ENCODE assay signal across 9 mouse cellular contexts in the genomic region with DNA sequence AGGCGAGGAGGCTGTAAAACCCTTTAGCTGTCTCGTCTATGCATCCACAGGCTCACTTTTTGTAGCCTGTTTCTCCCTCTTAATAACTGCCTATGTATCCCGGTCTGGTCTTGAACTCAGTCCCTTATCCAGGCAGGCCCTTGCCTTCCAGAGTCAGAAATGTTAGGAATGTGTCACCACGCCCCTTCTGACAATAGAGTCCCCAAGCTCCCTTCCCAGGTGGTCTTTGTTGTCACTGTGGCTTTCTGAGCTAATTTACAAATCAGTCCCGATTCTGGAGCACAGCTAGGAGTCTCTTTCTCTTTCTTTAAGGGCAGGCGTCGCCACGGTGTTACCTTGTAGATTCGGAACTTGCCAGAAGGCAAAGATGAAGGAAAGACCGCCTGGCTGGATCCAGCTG. TPM values are rescaled to one million over a fixed set of nuclear protein-coding genes. Genes with fewer than 3 reads are reported as not detected.
A peak's percentile ranks its signal among the peaks of the same experiment; 100 is the strongest.
DNase-seq lines count a peak whose midpoint lies in the region; ATAC-seq and TF ChIP-seq lines count a peak whose summit lies in the region.
"Had no signal": no experiment of that assay in that cellular context is flagged by ENCODE, and none has a peak within 500 bp of the region (broad histone marks: within the 10 kb centered on the region; RNA-seq: fewer than 3 reads in every experiment).

No protein-coding gene starts in this region.

- H3K4me3 ChIP-seq in lung, postnatal 0 days (ENCODE audit: low read depth, low read length) = no peak overlapping the region
- no peak overlapping the region; the same call in 1 of the 2 replicates for H3K4me3 ChIP-seq in forebrain, embryonic 11.5 days (ENCODE audit: low read depth, low read length)
- H3K4me3 ChIP-seq in limb, embryonic 14.5 days (replicated peaks; ENCODE audit: low read length) = peak overlapping the region; percentile 60
- H3K4me3 ChIP-seq in stomach, postnatal 0 days (ENCODE audit: low read depth, low read length) = no peak overlapping the region

- no peak for TF ChIP-seq EP300 in lung, postnatal 0 days (IDR thresholded peaks at IDR 0.05)
- TF ChIP-seq EP300 in stomach, postnatal 0 days (optimal IDR thresholded peaks at IDR 0.05) = no peak

- 16% methylated on average over 10 of the region's 10 CpGs for WGBS in lung, postnatal 0 days
- WGBS in forebrain, embryonic 11.5 days = 3% methylated on average over 10 of the region's 10 CpGs
- WGBS in limb, embryonic 14.5 days = 6% methylated on average over 10 of the region's 10 CpGs
- 14% methylated on average over 10 of the region's 10 CpGs for WGBS in stomach, postnatal 0 days

- no peak for TF ChIP-seq POLR2A in limb, embryonic 14.5 days (IDR thresholded peaks at IDR 0.05; ENCODE audit: borderline replicate concordance, extremely low read depth, insufficient read depth, insufficient read length)

- no peaks in the 10 kb centered on the region for H3K9me3 ChIP-seq in lung, postnatal 0 days (ENCODE audit: low read length)
- H3K9me3 ChIP-seq in forebrain, embryonic 11.5 days (ENCODE audit: control insufficient read depth, low read length) = no peaks in the 10 kb centered on the region
- H3K9me3 ChIP-seq in limb, embryonic 14.5 days (ENCODE audit: control insufficient read depth, low read length) = no peaks in the 10 kb centered on the region
- no peaks in the 10 kb centered on the region for H3K9me3 ChIP-seq in stomach, postnatal 0 days (ENCODE audit: control insufficient read depth, low read length)

- ATAC-seq in lung, postnatal 0 days = no peak
- ATAC-seq in forebrain, embryonic 11.5 days (replicated peaks; ENCODE audit: low FRiP score) = no peak
- no peak for ATAC-seq in limb, embryonic 14.5 days (ENCODE audit: low FRiP score, low read depth)
- no peak for ATAC-seq in stomach, postnatal 0 days (ENCODE audit: low FRiP score, low TSS enrichment)

- H3K27me3 ChIP-seq in lung, postnatal 0 days (replicated peaks; ENCODE audit: insufficient read depth, low read length) = no peaks in the 10 kb centered on the region
- no peaks in the 10 kb centered on the region for H3K27me3 ChIP-seq in forebrain, embryonic 11.5 days (ENCODE audit: control insufficient read depth, insufficient read depth, low read length)
- H3K27me3 ChIP-seq in limb, embryonic 14.5 days (ENCODE audit: control insufficient read depth, insufficient read depth, low read length) = no peaks in the 10 kb centered on the region
- no peaks in the 10 kb centered on the region for H3K27me3 ChIP-seq in stomach, postnatal 0 days (ENCODE audit: control insufficient read depth, insufficient read depth, low read length)

- TF ChIP-seq CTCF in lung, postnatal 0 days (IDR thresholded peaks at IDR 0.05) = no peak
- no peak for TF ChIP-seq CTCF in stomach, postnatal 0 days (IDR thresholded peaks at IDR 0.05; ENCODE audit: low read depth)

- H3K4me1 ChIP-seq in lung, postnatal 0 days (ENCODE audit: insufficient read depth, low read depth, low read length) = peaks cover 2% of the 10 kb centered on the region; the same call in 1 of the 2 replicates
- peaks cover 8% of the 10 kb centered on the region for H3K4me1 ChIP-seq in forebrain, embryonic 11.5 days (replicated peaks; ENCODE audit: control insufficient read depth, insufficient read depth, low read length)
- H3K4me1 ChIP-seq in limb, embryonic 14.5 days (ENCODE audit: control insufficient read depth, insufficient read depth, low read length) = peaks cover 6% of the 10 kb centered on the region
- peaks cover 6% of the 10 kb centered on the region; the same call in 1 of the 2 replicates for H3K4me1 ChIP-seq in stomach, postnatal 0 days (replicated peaks; ENCODE audit: control insufficient read depth, insufficient read depth)

- DNase-seq in lung, postnatal 0 days (ENCODE audit: low spot score) = no peak
- no peak for DNase-seq in lung, adult 18-20 months
- no peak for DNase-seq in forebrain, embryonic 11.5 days (ENCODE audit: low spot score)
- DNase-seq in limb, embryonic 14.5 days (ENCODE audit: low spot score) = no peak
- no peak for DNase-seq in stomach, postnatal 0 days (ENCODE audit: low spot score)
- no peak for DNase-seq in urinary bladder, postnatal 14 days (ENCODE audit: low spot score)
- no peak for DNase-seq in frontal cortex, postnatal 36 days (ENCODE audit: low spot score in 2 of 2)
- no peak for DNase-seq in urinary bladder, adult 18-20 months (ENCODE audit: low spot score in 2 of 2)
- DNase-seq: kidney, adult 11 months had no signal

- H3K4me2 ChIP-seq in lung, postnatal 0 days (replicated peaks; ENCODE audit: low read depth, low read length) = peak overlapping the region; percentile 82; the same call in 1 of the 2 replicates
- H3K4me2 ChIP-seq in forebrain, embryonic 11.5 days (ENCODE audit: low read depth, low read length, severe bottlenecking) = peak overlapping the region; percentile 56
- H3K4me2 ChIP-seq in limb, embryonic 14.5 days (replicated peaks; ENCODE audit: low read depth, low read length, severe bottlenecking) = peak overlapping the region; percentile 93
- peak overlapping the region; percentile 78; the same call in 1 of the 2 replicates for H3K4me2 ChIP-seq in stomach, postnatal 0 days (replicated peaks; ENCODE audit: low read depth)

- no peak overlapping the region for H3K27ac ChIP-seq in lung, postnatal 0 days (ENCODE audit: low read length)
- H3K27ac ChIP-seq in forebrain, embryonic 11.5 days (ENCODE audit: low read depth, low read length) = peak overlapping the region; percentile 62
- no peak overlapping the region for H3K27ac ChIP-seq in limb, embryonic 14.5 days (replicated peaks; ENCODE audit: low read depth, low read length)
- no peak overlapping the region for H3K27ac ChIP-seq in stomach, postnatal 0 days (replicated peaks)

- no peaks in the 10 kb centered on the region for H3K36me3 ChIP-seq in lung, postnatal 0 days (ENCODE audit: insufficient read depth, low read length)
- H3K36me3 ChIP-seq in forebrain, embryonic 11.5 days (ENCODE audit: control insufficient read depth, insufficient read depth, low read length) = no peaks in the 10 kb centered on the region
- H3K36me3 ChIP-seq in limb, embryonic 14.5 days (ENCODE audit: control insufficient read depth, insufficient read depth, low read length) = no peaks in the 10 kb centered on the region
- no peaks in the 10 kb centered on the region for H3K36me3 ChIP-seq in stomach, postnatal 0 days (ENCODE audit: control insufficient read depth, insufficient read depth, low read length)

- no peak overlapping the region for H3K9ac ChIP-seq in lung, postnatal 0 days (replicated peaks; ENCODE audit: low read depth)
- H3K9ac ChIP-seq in forebrain, embryonic 11.5 days (ENCODE audit: low read length) = peak overlapping the region; percentile 43
- H3K9ac ChIP-seq in limb, embryonic 14.5 days (ENCODE audit: low read depth, low read length, severe bottlenecking) = no peak overlapping the region; the same call in 1 of the 2 replicates
- no peak overlapping the region for H3K9ac ChIP-seq in stomach, postnatal 0 days (ENCODE audit: low read length)

RNA-seq across cellular contexts. Expression of a gene that starts 8.7 kb away (rescaled TPM):
- polyA plus RNA-seq in lung, postnatal 0 days (2015; fragmentation: Nextera tagmentation; extraction: Ambion mirVana) = 0.85 and 1.4 TPM in 2 replicates
- 3.2 and 4.0 TPM in 2 replicates for polyA plus RNA-seq in forebrain, embryonic 11.5 days (2014; fragmentation: Nextera tagmentation; extraction: Ambion mirVana)
- polyA plus RNA-seq in limb, embryonic 14.5 days (2012; rRNA removed) = 3.3 and 3.8 TPM in 2 replicates
- 2.2 and 4.6 TPM in 2 replicates for polyA plus RNA-seq in limb, embryonic 14.5 days (2014; fragmentation: Nextera tagmentation; extraction: Ambion mirVana)
- polyA plus RNA-seq in stomach, postnatal 0 days (2015; fragmentation: Nextera tagmentation; extraction: Ambion mirVana) = 1.2 and 1.4 TPM in 2 replicates

RNA-seq across cellular contexts. Expression of a gene that starts 10.4 kb away (rescaled TPM):
- 0.87 and 1.2 TPM in 2 replicates for polyA plus RNA-seq in lung, postnatal 0 days (2015; fragmentation: Nextera tagmentation; extraction: Ambion mirVana)
- polyA plus RNA-seq in forebrain, embryonic 11.5 days (2014; fragmentation: Nextera tagmentation; extraction: Ambion mirVana) = 0.89 and 0.96 TPM in 2 replicates
- polyA plus RNA-seq in limb, embryonic 14.5 days (2012; rRNA removed) = 2.1 and 2.7 TPM in 2 replicates
- 0.67 and 0.73 TPM in 2 replicates for polyA plus RNA-seq in limb, embryonic 14.5 days (2014; fragmentation: Nextera tagmentation; extraction: Ambion mirVana)
- 0.68 and 0.75 TPM in 2 replicates for polyA plus RNA-seq in stomach, postnatal 0 days (2015; fragmentation: Nextera tagmentation; extraction: Ambion mirVana)

RNA-seq across cellular contexts. Expression of a gene that starts 53.6 kb away (rescaled TPM):
- polyA plus RNA-seq in lung, postnatal 0 days (2015; fragmentation: Nextera tagmentation; extraction: Ambion mirVana) = 0.51 and 0.76 TPM in 2 replicates
- 8.2 and 9.8 TPM in 2 replicates for polyA plus RNA-seq in forebrain, embryonic 11.5 days (2014; fragmentation: Nextera tagmentation; extraction: Ambion mirVana)
- 15.3 and 23.0 TPM in 2 replicates for polyA plus RNA-seq in limb, embryonic 14.5 days (2012; rRNA removed)
- polyA plus RNA-seq in limb, embryonic 14.5 days (2014; fragmentation: Nextera tagmentation; extraction: Ambion mirVana) = 1.6 and 1.8 TPM in 2 replicates
- 0.36 and 0.52 TPM in 2 replicates for polyA plus RNA-seq in stomach, postnatal 0 days (2015; fragmentation: Nextera tagmentation; extraction: Ambion mirVana)
